Mouse (Mus musculus) thymus, adult 2 months (tissue): ENCODE measurements at regions not wholly inside any gene's neighbourhood (a gene's known extent, or its start where the extent isn't known, plus 50 kb on each side); places are given as distances from the start of the nearest gene placed in this dataset.

Experiments used
- CTCF ChIP-seq: fragments of 200-500 bp; IDR thresholded peaks from 2 replicates; pipeline ENCODE4 v1.5.1; 2012; ENCODE audit warnings: mild to moderate bottlenecking, control low read depth, low read length, moderate library complexity, borderline replicate concordance; ENCODE audit not compliant: control insufficient read depth, poor library complexity, insufficient read depth; ENCODE audit errors: extremely low read depth
- POLR2A ChIP-seq: fragments of 200-500 bp; IDR thresholded peaks from 2 replicates; pipeline ENCODE4 v1.6.1; 2012; ENCODE audit warnings: mild to moderate bottlenecking, low read length, control low read depth, moderate library complexity; ENCODE audit not compliant: control insufficient read depth, poor library complexity, insufficient read depth; ENCODE audit errors: extremely low read depth

GRCm38 (mm10) chr9:116489787-116490186, 314.6 kb upstream of the Tgfbr2 start:
- no peak for TF ChIP-seq CTCF
- TF ChIP-seq POLR2A, result no peak
